Mouse (Mus musculus) urinary bladder, postnatal 25 days (tissue): Measurements from ENCODE around the gene Mc3r.

Experiments
- DNase-seq: peaks from one replicate; pipeline ENCODE4 v3.0.0; 2022; ENCODE audit warnings: low spot score

Mc3r gene

GRCm38 (mm10) chr2:172298542-172298941, 50.2 kb downstream of the Mc3r start:
- no peak for DNase-seq

DNA sequence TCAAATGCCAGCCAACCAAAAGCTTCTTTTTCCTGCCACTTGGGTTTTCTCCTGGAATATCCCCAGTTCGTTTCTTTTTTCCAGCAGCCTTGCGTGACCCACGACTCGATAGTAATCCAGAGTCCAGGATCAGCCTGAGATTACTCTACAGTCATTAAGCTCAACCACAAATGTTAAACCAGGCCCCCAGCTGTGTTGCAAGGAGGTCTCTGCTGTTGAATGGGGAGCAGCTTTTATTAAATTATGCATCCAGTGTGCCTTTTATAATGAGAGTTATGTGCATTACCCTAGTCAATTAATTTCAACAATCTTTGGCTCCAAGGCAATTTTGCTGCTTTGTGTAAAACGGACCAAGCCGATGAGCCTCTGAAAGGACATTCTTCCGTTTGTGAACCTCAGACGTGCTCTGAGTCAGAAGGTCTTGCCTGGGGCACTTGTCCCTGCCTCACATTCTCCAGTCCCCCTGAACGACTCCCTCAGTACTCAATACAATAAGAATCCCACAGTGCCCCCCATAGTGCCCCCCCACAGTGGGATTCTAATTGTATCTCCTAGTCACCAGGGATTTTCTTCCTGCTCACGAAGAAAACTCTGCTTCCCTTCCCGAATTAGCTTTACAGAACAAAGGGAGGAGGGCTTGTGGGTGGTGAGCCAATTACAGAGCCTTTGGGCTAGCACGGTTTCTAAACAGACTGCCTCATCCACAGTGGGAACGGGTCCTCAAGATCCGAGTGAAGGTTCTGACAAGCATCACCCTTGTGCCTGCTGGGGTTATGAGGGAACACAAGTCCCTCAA, 51.0 kb downstream of the Mc3r start:
- DNase-seq = no peak
